Mouse (Mus musculus): ENCODE results near the gene Rnf135.
"Not testable (repeated sequence)": the region's sequence is repeated elsewhere in the genome, so short reads cannot be mapped to it uniquely, and the experiment has no call there.

GRCm38 (mm10) chr11:80148974-80149373 is 34.7 kb upstream of the Rnf135 start:
- not testable (repeated sequence) for TF ChIP-seq CTCF (IDR thresholded peaks at IDR 0.05; ENCODE audit: insufficient read depth, low read length); POLR2A (IDR thresholded peaks at IDR 0.05; ENCODE audit: borderline replicate concordance, extremely low read depth, low read depth, low read length)
